Mouse (Mus musculus) liver, postnatal 0 days (tissue): Measurements from ENCODE around the gene Pgpep1l. TPM values are rescaled to one million over a fixed set of nuclear protein-coding genes. Genes with fewer than 3 reads are reported as not detected.

ENCODE experiments used
- ATAC-seq: fragments of 200-750 bp; cut with Nextera tagmentation; 2 replicates; pipeline ENCODE4 v1.8.0; 2017; ENCODE audit warnings: mild to moderate bottlenecking, moderate library complexity
- DNase-seq: peaks from one replicate; pipeline ENCODE4 v3.0.0-alpha.2; 2016
- H3K27ac ChIP-seq: fragments of 300-500 bp; sonication (generic); 2 replicates; pipeline ENCODE4 v1.5.1; 2014; ENCODE audit warnings: antibody characterized with exemption, moderate library complexity, mild to moderate bottlenecking, low read depth
- H3K27me3 ChIP-seq: fragments of 300-500 bp; sonication (generic); 2 replicates; pipeline ENCODE4 v1.6.1; 2014; ENCODE audit warnings: low read length, control low read depth, mixed read lengths; ENCODE audit not compliant: insufficient read depth
- H3K36me3 ChIP-seq: fragments of 300-500 bp; sonication (generic); replicated peaks from 2 replicates; pipeline ENCODE4 v1.6.1; 2014; ENCODE audit warnings: mild to moderate bottlenecking, control low read depth, low read length, moderate library complexity, mixed read lengths; ENCODE audit not compliant: insufficient read depth
- H3K4me1 ChIP-seq: fragments of 300-500 bp; sonication (generic); 2 replicates; pipeline ENCODE4 v1.6.1; 2014; ENCODE audit warnings: antibody characterized with exemption, mild to moderate bottlenecking, control low read depth; ENCODE audit not compliant: insufficient read depth
- H3K4me2 ChIP-seq: fragments of 300-500 bp; sonication (generic); 2 replicates; pipeline ENCODE4 v1.6.1; 2014; ENCODE audit warnings: low read depth, mild to moderate bottlenecking, low read length, moderate library complexity, mixed read lengths
- H3K4me3 ChIP-seq: fragments of 300-500 bp; sonication (generic); 2 replicates; pipeline ENCODE4 v1.5.1; 2014; ENCODE audit warnings: low read depth, low read length
- H3K9ac ChIP-seq: fragments of 300-500 bp; sonication (generic); replicated peaks from 2 replicates; pipeline ENCODE4 v1.6.1; 2014; ENCODE audit warnings: mild to moderate bottlenecking, moderate library complexity
- H3K9me3 ChIP-seq: fragments of 300-500 bp; sonication (generic); 2 replicates; pipeline ENCODE4 v1.6.1; 2016; ENCODE audit warnings: mild to moderate bottlenecking, control low read depth, low read length, mixed read lengths
- CTCF ChIP-seq: sonication (generic); IDR thresholded peaks from 2 replicates; pipeline ENCODE4 v1.5.1; 2016; ENCODE audit warnings: antibody characterized with exemption, low read depth
- EP300 ChIP-seq: IDR thresholded peaks from 2 replicates; pipeline ENCODE4 v1.6.1; 2016; ENCODE audit warnings: antibody characterized with exemption, low read depth, mild to moderate bottlenecking
- WGBS: fragments of 180-500 bp; shearing (Covaris S2); extraction: QIAGEN DNeasy Blood & Tissue Kit; methylation state at CpG from one replicate; pipeline ENCODE4 v1.1.7; 2014; ENCODE audit not compliant: insufficient replicate concordance; 5-methylcytosine and 5-hydroxymethylcytosine counted together
- polyA plus RNA-seq: library from polyadenylated mRNA; unstranded; fragments of >200 nt; fragmentation: Nextera tagmentation; extraction: Ambion mirVana; gene quantifications from 2 replicates; pipeline ENCODE4 v1.2.1, GENCODE M21; 2015

The Pgpep1l gene
- polyA plus RNA-seq, 1 experiment from 2014 or later: not detected

DNA sequence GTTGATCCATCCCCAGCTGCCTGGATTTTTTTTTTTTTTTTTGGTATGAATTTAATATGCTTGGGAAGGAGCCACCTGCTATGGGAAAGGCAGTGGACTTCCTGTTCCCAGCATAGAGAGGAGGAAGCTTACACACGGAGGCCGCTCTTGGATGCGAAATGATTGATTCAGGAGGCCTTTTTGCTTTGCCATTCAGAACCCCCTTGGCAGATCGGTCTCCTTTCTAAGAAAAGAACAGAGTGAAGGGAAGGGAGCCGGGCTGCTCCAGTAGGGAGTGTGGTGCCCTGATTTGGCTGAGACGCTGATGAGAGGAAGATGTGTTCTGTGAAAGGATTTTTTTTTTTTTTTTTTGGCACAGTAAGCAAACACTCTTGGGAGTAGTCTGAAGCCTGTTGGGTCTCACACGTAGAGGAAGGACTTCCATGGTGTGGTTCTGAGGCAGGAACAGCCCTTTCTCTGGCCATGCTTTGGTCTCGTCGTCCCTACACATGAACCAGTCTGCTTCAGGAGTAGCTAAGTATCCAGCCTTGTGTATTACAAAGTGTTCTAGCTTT, 42.3 kb downstream of the Pgpep1l start:
- Histone ChIP-seq H3K4me2 (no peak overlapping the region), H3K27ac (no peak overlapping the region), H3K27me3 (no peaks in the 10 kb centered on the region), H3K9ac (no peak overlapping the region), H3K36me3 (peaks cover 11% of the 10 kb centered on the region), H3K9me3 (no peaks in the 10 kb centered on the region), H3K4me3 (no peak overlapping the region), H3K4me1 (no peaks in the 10 kb centered on the region)
- WGBS: 82% methylated on average over 9 of the region's 9 CpGs
- ATAC-seq (no peak), DNase-seq (no peak)
- TF ChIP-seq CTCF (no peak), EP300 (no peak)

DNA sequence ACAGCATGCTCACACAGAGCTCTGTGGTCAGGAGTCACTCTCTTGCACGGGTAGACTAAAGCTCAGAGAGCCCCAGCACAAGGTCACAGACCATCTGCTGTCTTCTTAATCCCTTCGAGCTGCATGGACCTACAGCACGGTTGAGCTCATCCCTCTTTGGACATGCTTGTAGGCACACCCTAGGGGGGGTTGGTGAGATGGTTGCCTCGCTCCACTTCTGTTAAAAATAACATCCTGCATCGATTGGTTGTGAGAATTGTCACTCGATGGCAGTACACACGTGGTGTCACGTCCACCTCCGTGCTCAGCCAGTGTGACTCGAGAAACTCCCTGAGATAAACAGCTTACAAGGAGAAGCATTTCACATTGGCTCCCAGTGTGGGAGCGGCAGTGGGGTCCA, 45.2 kb downstream of the Pgpep1l start:
- Histone ChIP-seq H3K4me2 (no peak overlapping the region), H3K27me3 (no peaks in the 10 kb centered on the region), H3K27ac (no peak overlapping the region), H3K4me1 (no peaks in the 10 kb centered on the region), H3K36me3 (peaks cover 13% of the 10 kb centered on the region), H3K9ac (no peak overlapping the region), H3K9me3 (no peaks in the 10 kb centered on the region), H3K4me3 (no peak overlapping the region)
- ATAC-seq (no peak), DNase-seq (no peak)
- no peak for TF ChIP-seq CTCF
- no peak for TF ChIP-seq EP300
- WGBS: 85% methylated on average over 11 of the region's 11 CpGs

DNA sequence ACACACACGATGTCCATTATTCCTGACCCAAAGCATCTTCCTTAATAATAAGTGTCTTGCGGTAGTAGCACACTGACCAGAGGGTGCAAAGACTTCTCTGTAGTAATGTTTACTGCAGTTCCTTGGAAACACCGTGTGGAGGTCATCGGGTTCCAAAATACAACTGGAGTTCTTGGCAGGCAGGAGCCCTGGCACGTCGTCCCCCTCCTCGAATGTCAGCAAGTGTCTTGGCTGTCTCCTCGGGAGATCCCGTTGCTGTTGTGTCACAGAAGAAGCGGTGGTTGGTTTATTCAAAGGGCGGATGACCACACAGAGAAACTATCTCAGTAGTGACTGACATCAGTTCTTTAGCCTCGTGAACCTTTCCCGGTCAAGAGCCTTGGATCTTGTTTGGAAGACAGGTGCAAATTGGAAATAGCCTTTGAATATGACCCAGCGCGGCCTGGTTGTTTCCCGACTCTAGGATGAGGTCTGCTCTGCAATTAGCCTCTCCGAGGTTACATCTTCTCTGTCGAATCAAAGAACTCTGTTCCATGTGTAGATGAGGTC, 48.4 kb downstream of the Pgpep1l start:
- no peaks in the 10 kb centered on the region for H3K4me1 ChIP-seq
- H3K27me3 ChIP-seq: no peaks in the 10 kb centered on the region
- DNase-seq (no peak), ATAC-seq (no peak)
- no peak overlapping the region for H3K4me3 ChIP-seq
- TF ChIP-seq EP300 (no peak), CTCF (no peak)
- H3K36me3 ChIP-seq: peaks cover 12% of the 10 kb centered on the region
- no peak overlapping the region for H3K4me2 ChIP-seq
- no peak overlapping the region for H3K27ac ChIP-seq
- H3K9me3 ChIP-seq: no peaks in the 10 kb centered on the region
- H3K9ac ChIP-seq: no peak overlapping the region
- WGBS: 85% methylated on average over 18 of the region's 18 CpGs

DNA sequence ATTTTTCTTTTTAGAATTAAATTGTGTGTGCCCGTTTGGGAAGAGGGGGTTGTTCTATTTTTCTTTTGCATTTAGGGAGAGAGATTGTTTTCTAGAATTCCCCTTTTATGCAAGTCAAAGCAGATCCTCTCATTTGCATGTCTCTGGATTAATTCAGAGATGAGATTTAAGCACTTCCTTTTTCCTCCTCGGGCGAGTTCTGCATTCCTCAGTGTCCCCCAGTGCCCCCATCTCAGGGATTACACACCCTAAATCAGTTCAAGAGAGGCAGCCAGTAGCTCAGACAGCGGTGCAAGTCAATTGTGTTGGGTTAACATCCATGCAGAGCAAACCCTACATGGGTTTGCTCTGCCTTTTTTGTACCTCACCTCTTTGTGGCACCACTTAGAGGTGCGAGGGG, 50.2 kb downstream of the Pgpep1l start:
- ATAC-seq (no peak), DNase-seq (no peak)
- TF ChIP-seq EP300 (no peak), CTCF (no peak)
- Histone ChIP-seq H3K36me3 (peaks cover 13% of the 10 kb centered on the region), H3K9me3 (no peaks in the 10 kb centered on the region), H3K4me3 (no peak overlapping the region), H3K27ac (no peak overlapping the region), H3K9ac (no peak overlapping the region), H3K4me2 (no peak overlapping the region), H3K4me1 (no peaks in the 10 kb centered on the region), H3K27me3 (no peaks in the 10 kb centered on the region)
- 70% methylated on average over 5 of the region's 5 CpGs for WGBS

DNA sequence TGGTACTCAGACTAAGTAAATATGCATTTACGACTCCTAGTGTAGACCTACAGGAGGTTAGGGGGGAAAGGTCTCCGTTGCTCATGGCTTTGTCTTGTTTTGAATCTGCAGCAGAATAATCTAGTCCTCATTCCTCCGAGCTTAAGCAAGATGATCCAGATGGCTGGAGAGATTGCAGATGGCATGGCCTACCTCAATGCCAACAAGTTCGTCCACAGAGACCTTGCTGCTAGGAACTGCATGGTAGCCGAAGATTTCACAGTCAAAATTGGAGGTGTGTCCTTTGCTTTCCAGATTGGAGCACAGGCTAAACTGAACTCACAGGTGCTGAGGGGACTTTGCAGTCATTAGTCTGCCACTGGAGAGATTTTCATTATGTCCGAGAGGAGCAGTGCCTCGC, 52.1 kb downstream of the Pgpep1l start:
- TF ChIP-seq EP300 (no peak), CTCF (no peak)
- Histone ChIP-seq H3K4me2 (no peak overlapping the region), H3K4me1 (no peaks in the 10 kb centered on the region), H3K27ac (no peak overlapping the region), H3K9me3 (no peaks in the 10 kb centered on the region), H3K36me3 (peaks cover 20% of the 10 kb centered on the region), H3K9ac (no peak overlapping the region), H3K4me3 (no peak overlapping the region), H3K27me3 (no peaks in the 10 kb centered on the region)
- no peak for ATAC-seq
- DNase-seq: no peak
- whole genome bisulfite sequencing: 78% methylated on average over 7 of the region's 7 CpGs

DNA sequence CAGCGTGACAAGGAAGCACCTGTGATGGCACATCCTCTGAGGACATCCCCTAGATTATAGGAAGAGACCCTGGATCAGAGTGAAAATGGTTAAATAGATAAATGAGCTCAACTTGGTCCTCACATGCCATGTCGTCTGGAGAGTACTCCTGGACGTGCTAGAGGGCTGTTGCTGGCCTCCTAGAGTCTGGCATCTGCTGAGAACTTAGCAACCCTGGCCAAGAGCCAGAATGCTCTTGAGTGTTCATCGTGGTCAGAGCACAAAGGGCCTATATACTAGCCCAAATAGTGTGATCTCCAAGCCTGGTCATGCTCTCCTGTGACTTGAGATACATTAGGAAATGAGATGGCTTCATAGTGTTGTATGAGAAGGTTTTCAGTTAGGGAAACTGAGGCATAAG, 53.6 kb downstream of the Pgpep1l start:
- H3K9me3 ChIP-seq: no peaks in the 10 kb centered on the region
- H3K27ac ChIP-seq: no peak overlapping the region
- peaks cover 17% of the 10 kb centered on the region for H3K36me3 ChIP-seq
- no peaks in the 10 kb centered on the region for H3K27me3 ChIP-seq
- H3K4me1 ChIP-seq: no peaks in the 10 kb centered on the region
- ATAC-seq (no peak), DNase-seq (no peak)
- no peak overlapping the region for H3K4me3 ChIP-seq
- TF ChIP-seq CTCF (no peak), EP300 (no peak)
- H3K4me2 ChIP-seq: no peak overlapping the region
- WGBS: 69% methylated on average over 4 of the region's 4 CpGs
- no peak overlapping the region for H3K9ac ChIP-seq

DNA sequence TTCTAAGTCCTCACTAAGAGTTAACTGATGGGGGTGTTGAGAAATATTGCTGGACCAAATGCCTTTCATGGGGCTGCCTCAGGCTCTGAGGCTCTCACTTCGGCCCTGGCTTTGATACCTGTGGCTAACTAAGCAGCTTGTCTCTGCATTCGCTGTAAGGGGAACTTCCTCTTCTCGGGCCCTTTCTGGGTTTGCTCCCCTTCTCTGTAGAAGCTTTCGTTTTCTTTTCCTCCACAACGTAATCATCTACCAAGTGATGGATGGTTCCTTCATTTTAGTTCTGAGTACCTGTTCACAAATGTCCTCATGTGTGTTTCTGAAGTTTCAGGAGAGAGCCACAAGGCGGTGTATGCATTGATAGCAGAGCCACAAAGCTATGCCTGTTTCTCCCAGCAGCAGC, 55.0 kb downstream of the Pgpep1l start:
- ATAC-seq: no peak
- H3K9ac ChIP-seq: no peak overlapping the region
- no peaks in the 10 kb centered on the region for H3K27me3 ChIP-seq
- H3K9me3 ChIP-seq: no peaks in the 10 kb centered on the region
- DNase-seq: no peak
- no peak overlapping the region for H3K4me3 ChIP-seq
- WGBS: 55% methylated on average over 6 of the region's 6 CpGs
- no peak overlapping the region for H3K27ac ChIP-seq
- H3K4me1 ChIP-seq: no peaks in the 10 kb centered on the region
- H3K36me3 ChIP-seq: peaks cover 16% of the 10 kb centered on the region
- TF ChIP-seq CTCF (no peak), EP300 (no peak)
- H3K4me2 ChIP-seq: no peak overlapping the region
